Mouse (Mus musculus): ENCODE data around the gene Tmem161b. TPM values are rescaled to one million over a fixed set of nuclear protein-coding genes. Genes with fewer than 3 reads are reported as not detected.
"Not testable (repeated sequence)": the region's sequence is repeated elsewhere in the genome, so short reads cannot be mapped to it uniquely, and the experiment has no call there.

Gene Tmem161b
- 13.6 and 15.0 TPM in 2 replicates for polyA plus RNA-seq (2016; fragmentation: Nextera tagmentation; extraction: Ambion mirVana)

DNA sequence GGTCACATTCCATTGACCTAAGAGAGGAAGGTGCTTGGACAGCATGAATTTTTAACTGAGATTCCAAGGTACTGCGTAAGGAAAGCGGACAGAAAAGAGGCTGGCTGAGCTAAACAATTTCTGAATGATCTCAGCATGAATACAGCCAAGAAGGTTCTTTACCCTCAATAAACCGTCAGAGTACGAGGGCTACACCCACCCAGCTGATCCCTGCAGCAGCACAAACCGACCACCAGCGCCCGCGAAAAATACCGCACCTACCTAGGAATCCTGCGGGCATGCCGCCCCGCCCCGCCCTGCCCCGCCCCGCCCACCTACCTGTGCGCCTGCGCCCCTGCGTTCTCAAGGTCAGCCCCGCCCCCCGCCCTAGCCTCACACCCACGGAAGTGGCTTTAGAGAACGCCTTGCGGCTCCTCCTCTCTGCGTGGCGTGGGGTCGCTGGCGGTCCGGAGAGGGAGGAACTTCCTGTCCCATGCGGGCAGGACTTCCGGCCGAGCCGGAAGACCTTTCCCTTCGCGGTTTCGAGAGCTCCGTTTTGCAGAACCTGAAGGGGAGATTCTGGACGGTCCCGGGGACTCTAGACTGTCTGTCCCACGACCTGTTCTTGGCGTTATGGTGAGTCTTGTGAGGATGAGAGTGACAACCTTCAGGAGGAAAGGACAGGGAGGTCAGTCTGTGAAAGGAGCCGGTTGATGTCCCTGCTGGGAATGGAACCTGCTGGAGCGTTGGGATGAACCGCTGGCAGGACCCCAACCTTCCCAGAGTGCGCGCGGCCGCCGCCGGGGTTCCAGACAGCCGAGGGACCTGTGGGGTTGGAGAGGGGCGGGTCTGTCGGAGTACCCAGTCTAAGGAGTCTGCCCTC lies at the start of gene Tmem161b:
TSS of gene Tmem161b (plus strand) at position 477 of the 862 bp plus-strand sequence.
- peaks cover 8% of the 10 kb centered on the region for H3K4me1 ChIP-seq (replicated peaks)
- peak within 1 kb of the TSS; percentile 74 for H3K27ac ChIP-seq
- H3K4me2 ChIP-seq = peak within 1 kb of the TSS; percentile 87
- no peaks in the 10 kb centered on the region for H3K9me3 ChIP-seq
- no peaks in the 10 kb centered on the region for H3K27me3 ChIP-seq
- peak within 1 kb of the TSS; percentile 78 for H3K4me3 ChIP-seq (replicated peaks)
- H3K36me3 ChIP-seq = no peaks in the 10 kb centered on the region
- peak; percentile 99 for ATAC-seq (ENCODE audit: insufficient number of reproducible peaks, insufficient read depth, low FRiP score, low TSS enrichment, low read depth)
- WGBS = 2% methylated on average over 45 of the region's 52 CpGs
- peak within 1 kb of the TSS; percentile 80 for H3K9ac ChIP-seq (replicated peaks)

DNA sequence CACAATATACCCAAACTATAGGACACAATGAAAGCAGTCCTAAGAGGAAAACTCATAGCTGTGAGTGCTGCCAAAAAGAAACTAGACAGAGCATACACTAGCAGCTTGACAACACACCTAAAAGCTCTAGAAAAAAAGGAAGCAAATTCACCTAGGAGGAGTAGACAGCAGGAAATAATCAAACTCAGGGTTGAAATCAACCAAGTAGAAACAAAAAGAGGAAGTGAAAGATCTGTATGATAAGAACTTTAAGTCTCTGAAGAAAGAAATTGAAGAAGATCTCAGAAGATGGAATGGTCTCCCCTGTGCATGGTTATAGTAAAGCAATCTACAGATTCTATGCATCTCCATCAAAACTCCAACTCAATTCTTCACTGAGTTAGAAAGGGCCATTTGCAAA lies 36.3 kb upstream of the Tmem161b start:
- ATAC-seq (ENCODE audit: insufficient number of reproducible peaks, insufficient read depth, low FRiP score, low TSS enrichment, low read depth); H3K4me1 ChIP-seq (replicated peaks); H3K4me3 ChIP-seq (replicated peaks); H3K27ac ChIP-seq; H3K9ac ChIP-seq (replicated peaks); H3K9me3 ChIP-seq; H3K4me2 ChIP-seq; H3K27me3 ChIP-seq; H3K36me3 ChIP-seq: not testable (repeated sequence)

DNA sequence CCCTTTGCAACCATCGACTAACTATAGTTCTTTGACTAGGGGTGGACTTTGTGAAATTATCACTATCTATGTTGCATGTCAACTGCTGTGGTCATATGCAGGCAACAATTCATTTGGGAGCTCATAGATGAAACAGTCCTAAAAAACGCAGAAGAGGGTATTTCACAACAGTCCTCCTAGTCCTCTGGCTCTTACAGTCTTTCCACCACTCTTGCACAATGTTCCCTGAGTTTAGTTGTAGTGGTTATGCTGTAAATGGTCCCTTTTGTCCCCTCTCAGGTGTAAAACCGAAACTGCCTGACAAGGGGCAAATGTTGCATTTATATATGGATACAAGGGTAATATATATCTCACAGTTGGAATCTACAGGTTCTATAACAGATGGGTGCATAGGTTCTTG lies 29.4 kb upstream of the Tmem161b start:
- H3K27me3 ChIP-seq = no peaks in the 10 kb centered on the region
- 80% methylated on average over 3 of the region's 3 CpGs for WGBS
- H3K27ac ChIP-seq = no peak overlapping the region
- no peak for ATAC-seq (ENCODE audit: insufficient number of reproducible peaks, insufficient read depth, low FRiP score, low TSS enrichment, low read depth)
- H3K4me2 ChIP-seq = no peak overlapping the region
- no peaks in the 10 kb centered on the region for H3K9me3 ChIP-seq
- H3K4me1 ChIP-seq (replicated peaks) = no peaks in the 10 kb centered on the region
- H3K9ac ChIP-seq (replicated peaks) = no peak overlapping the region
- no peak overlapping the region for H3K4me3 ChIP-seq (replicated peaks)
- no peaks in the 10 kb centered on the region for H3K36me3 ChIP-seq

DNA sequence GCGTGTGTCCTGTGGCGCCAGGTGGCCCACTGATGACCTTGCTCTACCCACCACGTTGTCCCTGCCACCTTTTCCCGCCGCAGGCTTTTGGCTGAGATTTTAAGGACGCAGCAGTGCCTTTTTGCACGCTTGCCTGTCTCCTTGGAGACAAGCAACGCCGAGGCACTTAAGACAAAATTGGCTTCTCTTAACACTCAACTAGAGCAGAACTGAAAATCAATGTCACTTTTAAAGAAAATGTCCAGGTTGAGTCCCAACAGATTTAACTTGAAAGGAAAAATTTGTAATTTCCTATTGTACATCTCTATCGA lies 541 bp downstream of the Tmem161b start:
- WGBS = 3% methylated on average over 10 of the region's 10 CpGs
- peaks cover 8% of the 10 kb centered on the region for H3K4me1 ChIP-seq (replicated peaks)
- peak overlapping the region; percentile 80 for H3K9ac ChIP-seq (replicated peaks)
- H3K4me3 ChIP-seq (replicated peaks) = peak overlapping the region; percentile 78
- peak overlapping the region; percentile 74 for H3K27ac ChIP-seq
- peaks cover 2% of the 10 kb centered on the region; the same call in 1 of the 2 replicates for H3K36me3 ChIP-seq
- ATAC-seq (ENCODE audit: insufficient number of reproducible peaks, insufficient read depth, low FRiP score, low TSS enrichment, low read depth) = no peak
- H3K9me3 ChIP-seq = no peaks in the 10 kb centered on the region
- H3K27me3 ChIP-seq = no peaks in the 10 kb centered on the region
- H3K4me2 ChIP-seq = peak overlapping the region; percentile 87

DNA sequence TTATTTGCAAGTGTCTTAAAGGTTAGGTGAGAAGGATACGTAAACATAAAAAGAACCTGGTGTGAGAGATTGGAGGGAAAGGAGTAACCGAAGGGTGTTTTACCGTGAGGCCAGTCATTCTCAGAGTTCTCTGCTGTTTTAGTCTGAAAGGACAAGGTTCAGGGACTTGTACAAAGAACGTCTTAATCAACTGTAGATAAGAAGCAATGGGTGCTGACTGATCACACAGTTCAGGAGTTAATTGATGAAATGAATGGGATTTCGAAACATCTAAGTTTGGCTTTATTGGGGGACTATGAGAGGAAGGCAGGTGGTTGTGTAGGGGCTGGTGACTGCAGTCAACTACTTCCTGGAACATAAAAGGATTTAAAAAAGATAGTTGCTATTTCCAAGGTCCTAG lies 922 bp downstream of the Tmem161b start:
- 56% methylated on average over 5 of the region's 5 CpGs for WGBS
- Histone ChIP-seq H3K27ac (no peak overlapping the region), H3K4me3 (replicated peaks) (peak overlapping the region; percentile 78), H3K4me2 (peak overlapping the region; percentile 87), H3K9ac (replicated peaks) (peak overlapping the region; percentile 80), H3K4me1 (replicated peaks) (peaks cover 8% of the 10 kb centered on the region), H3K27me3 (no peaks in the 10 kb centered on the region), H3K36me3 (peaks cover 5% of the 10 kb centered on the region; the same call in 1 of the 2 replicates), H3K9me3 (no peaks in the 10 kb centered on the region)
- no peak for ATAC-seq (ENCODE audit: insufficient number of reproducible peaks, insufficient read depth, low FRiP score, low TSS enrichment, low read depth)

DNA sequence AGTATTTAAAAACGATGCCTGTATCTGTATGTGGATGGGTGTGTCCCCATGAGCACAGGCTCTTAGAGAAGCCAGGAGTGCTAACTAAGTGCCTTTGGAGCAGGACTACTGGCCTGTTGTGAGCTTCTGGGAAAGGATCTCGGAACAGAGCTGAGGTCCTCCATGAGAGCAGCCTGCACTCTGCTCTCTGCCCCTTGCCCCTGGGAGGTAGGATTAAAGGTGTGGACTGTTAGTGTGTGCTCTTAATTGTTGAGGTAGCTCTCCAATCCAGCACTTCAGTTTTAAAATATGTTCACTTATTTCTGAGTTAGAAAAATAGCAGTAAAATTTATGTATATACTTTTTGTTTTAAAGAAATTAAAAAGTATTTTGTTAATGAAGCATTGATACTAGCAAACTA lies 11.9 kb downstream of the Tmem161b start:
- no peak overlapping the region for H3K9ac ChIP-seq (replicated peaks)
- peaks cover 25% of the 10 kb centered on the region for H3K36me3 ChIP-seq
- no peak overlapping the region for H3K4me2 ChIP-seq
- no peak overlapping the region for H3K27ac ChIP-seq
- no peak overlapping the region for H3K4me3 ChIP-seq (replicated peaks)
- no peaks in the 10 kb centered on the region for H3K4me1 ChIP-seq (replicated peaks)
- WGBS = 88% methylated on average over 2 of the region's 2 CpGs
- no peaks in the 10 kb centered on the region for H3K27me3 ChIP-seq
- no peak for ATAC-seq (ENCODE audit: insufficient number of reproducible peaks, insufficient read depth, low FRiP score, low TSS enrichment, low read depth)
- H3K9me3 ChIP-seq = peaks cover 23% of the 10 kb centered on the region

DNA sequence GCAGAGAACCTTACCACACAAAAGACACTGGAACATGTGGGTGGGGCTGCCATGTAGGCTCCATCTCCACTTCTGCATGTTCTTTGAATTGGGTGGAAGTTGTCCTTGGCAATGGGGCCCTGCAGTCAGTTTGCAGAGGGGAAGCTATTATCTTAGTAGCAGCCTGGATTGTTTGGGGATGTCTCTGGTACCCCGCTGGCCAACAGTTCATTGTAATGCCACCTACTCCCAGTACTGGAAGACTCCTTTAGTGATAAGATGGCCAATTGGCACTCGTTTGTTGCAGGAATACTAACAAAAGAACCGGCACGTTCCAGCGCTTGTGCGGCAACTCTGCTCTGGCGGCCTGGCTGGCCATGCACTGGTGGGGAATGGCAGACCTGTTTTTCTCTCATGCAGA lies 14.7 kb downstream of the Tmem161b start:
- Histone ChIP-seq H3K9ac (replicated peaks) (no peak overlapping the region), H3K4me2 (no peak overlapping the region), H3K4me3 (replicated peaks) (no peak overlapping the region), H3K27me3 (no peaks in the 10 kb centered on the region), H3K27ac (no peak overlapping the region), H3K9me3 (peaks cover 23% of the 10 kb centered on the region), H3K4me1 (replicated peaks) (no peaks in the 10 kb centered on the region), H3K36me3 (peaks cover 22% of the 10 kb centered on the region)
- 95% methylated on average over 7 of the region's 7 CpGs for WGBS
- ATAC-seq (ENCODE audit: insufficient number of reproducible peaks, insufficient read depth, low FRiP score, low TSS enrichment, low read depth) = no peak

DNA sequence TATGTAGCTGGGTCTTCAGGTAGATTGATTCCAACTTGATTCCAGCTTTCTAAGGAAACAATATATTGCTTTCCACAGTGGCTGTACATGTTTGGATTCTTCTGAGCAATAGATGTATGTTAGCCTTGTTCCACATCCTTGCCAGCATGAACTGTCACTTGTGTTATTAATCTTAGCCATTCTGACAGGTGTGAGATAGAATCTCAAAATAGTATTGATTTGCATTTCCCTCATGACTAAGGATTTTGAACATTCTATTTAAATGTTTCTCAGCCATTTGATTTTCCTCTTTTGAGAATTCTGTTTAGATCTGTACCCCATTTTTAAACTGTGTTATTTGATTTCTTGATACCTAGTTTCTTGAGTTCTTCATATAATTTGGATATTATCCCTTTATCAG lies 16.1 kb downstream of the Tmem161b start:
- Histone ChIP-seq H3K9ac (replicated peaks) (no peak overlapping the region), H3K27ac (no peak overlapping the region), H3K9me3 (peaks cover 23% of the 10 kb centered on the region), H3K4me3 (replicated peaks) (no peak overlapping the region), H3K4me1 (replicated peaks) (no peaks in the 10 kb centered on the region), H3K27me3 (no peaks in the 10 kb centered on the region), H3K4me2 (no peak overlapping the region), H3K36me3 (peaks cover 22% of the 10 kb centered on the region)
- ATAC-seq (ENCODE audit: insufficient number of reproducible peaks, insufficient read depth, low FRiP score, low TSS enrichment, low read depth) = no peak

DNA sequence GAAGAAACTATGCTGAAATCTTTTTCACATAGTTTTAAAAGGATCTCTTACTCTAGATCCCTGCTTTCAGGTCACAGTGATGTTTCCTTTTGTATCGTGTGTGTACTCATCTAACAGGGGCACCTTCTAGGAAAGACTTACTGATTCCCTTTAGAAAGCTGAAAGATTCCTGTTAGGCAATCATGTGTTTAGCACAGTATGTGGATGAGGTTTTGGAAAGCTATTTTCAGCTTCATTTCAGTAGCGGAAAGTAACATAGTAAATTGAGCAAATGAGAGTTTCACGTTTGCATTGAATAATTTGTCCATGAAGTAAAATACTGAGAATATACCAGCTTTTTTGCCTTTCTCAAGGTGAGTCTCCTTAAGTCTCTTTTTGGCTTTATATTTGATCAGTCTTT lies 26.0 kb downstream of the Tmem161b start:
- H3K4me3 ChIP-seq (replicated peaks) = no peak overlapping the region
- H3K9ac ChIP-seq (replicated peaks) = no peak overlapping the region
- H3K4me2 ChIP-seq = no peak overlapping the region
- no peaks in the 10 kb centered on the region for H3K9me3 ChIP-seq
- ATAC-seq (ENCODE audit: insufficient number of reproducible peaks, insufficient read depth, low FRiP score, low TSS enrichment, low read depth) = no peak
- H3K27ac ChIP-seq = no peak overlapping the region
- 0 out of 2 replicates have a peak, but pooled peaks cover 3% of the 10 kb centered on the region for H3K36me3 ChIP-seq
- no peaks in the 10 kb centered on the region for H3K4me1 ChIP-seq (replicated peaks)
- no peaks in the 10 kb centered on the region for H3K27me3 ChIP-seq
- WGBS = 87% methylated on average over 3 of the region's 3 CpGs

DNA sequence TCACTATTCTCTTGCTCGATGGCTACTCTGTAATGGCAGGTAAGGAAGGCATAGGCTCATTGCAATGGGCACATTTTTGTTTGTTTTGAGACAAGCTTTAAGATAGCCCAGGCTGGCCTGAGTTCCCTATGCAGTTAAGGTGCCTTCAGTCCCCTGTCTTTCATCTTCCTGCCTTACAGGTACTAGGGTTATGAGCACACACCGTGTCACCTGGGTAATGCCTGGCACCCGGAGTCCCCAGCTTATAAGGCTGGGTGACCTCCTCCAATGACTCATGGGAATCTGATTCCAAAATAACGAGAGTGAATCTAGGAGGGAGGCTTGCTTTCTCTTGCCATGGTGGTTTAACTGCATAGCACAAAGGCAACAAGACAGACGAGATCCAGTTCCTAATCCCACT lies 29.2 kb downstream of the Tmem161b start:
- H3K4me3 ChIP-seq (replicated peaks) = no peak overlapping the region
- H3K9ac ChIP-seq (replicated peaks) = no peak overlapping the region
- H3K27me3 ChIP-seq = no peaks in the 10 kb centered on the region
- no peak overlapping the region for H3K27ac ChIP-seq
- WGBS = 82% methylated on average over 5 of the region's 5 CpGs
- no peaks in the 10 kb centered on the region for H3K4me1 ChIP-seq (replicated peaks)
- ATAC-seq (ENCODE audit: insufficient number of reproducible peaks, insufficient read depth, low FRiP score, low TSS enrichment, low read depth) = no peak
- 0 out of 2 replicates have a peak, but pooled peaks cover 3% of the 10 kb centered on the region for H3K36me3 ChIP-seq
- no peaks in the 10 kb centered on the region for H3K9me3 ChIP-seq
- H3K4me2 ChIP-seq = no peak overlapping the region

DNA sequence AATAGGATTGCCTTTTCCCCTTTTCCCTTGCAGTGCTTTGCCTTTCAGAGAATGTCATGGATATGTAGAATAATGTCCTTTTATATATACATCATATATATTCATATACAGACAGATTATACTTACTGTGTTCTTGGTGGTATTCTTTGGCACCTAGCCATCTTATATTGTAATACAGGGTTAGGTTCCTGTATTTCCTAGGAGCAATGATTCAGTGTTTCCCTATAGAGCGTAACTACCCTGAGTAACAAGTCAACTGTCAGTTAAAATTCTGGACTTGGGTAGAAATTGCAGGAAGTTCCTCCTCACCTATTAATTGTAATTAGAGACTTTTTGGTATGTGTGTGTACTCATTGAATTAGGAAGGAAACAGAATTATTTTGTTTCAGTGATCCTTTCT lies 33.0 kb downstream of the Tmem161b start:
- Histone ChIP-seq H3K4me3 (replicated peaks) (no peak overlapping the region), H3K27me3 (no peaks in the 10 kb centered on the region), H3K4me1 (replicated peaks) (no peaks in the 10 kb centered on the region), H3K27ac (no peak overlapping the region), H3K9me3 (no peaks in the 10 kb centered on the region), H3K36me3 (peaks cover 8% of the 10 kb centered on the region; the same call in 1 of the 2 replicates), H3K9ac (replicated peaks) (no peak overlapping the region), H3K4me2 (no peak overlapping the region)
- WGBS = 89% methylated on average over 1 of the region's 1 CpGs
- no peak for ATAC-seq (ENCODE audit: insufficient number of reproducible peaks, insufficient read depth, low FRiP score, low TSS enrichment, low read depth)

DNA sequence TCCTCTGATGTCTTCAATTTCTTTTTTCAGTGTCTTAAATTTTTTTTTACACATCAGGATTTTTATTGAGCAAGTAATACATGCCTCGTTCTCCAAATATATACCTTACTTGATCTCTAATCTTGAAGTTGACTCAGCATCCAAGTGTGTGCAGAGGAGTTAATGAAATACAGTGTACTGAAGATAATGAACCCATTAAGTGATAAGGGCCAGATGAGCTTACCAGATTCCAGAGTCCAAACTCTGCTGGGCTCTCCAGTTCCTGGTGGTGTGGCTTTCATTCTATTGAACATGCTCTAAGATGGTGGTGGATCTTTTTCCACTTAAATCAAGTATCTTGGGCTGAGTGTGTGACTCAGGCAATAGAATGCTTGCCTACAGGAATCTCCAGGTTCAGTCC lies 42.3 kb downstream of the Tmem161b start:
- H3K27me3 ChIP-seq; ATAC-seq (ENCODE audit: insufficient number of reproducible peaks, insufficient read depth, low FRiP score, low TSS enrichment, low read depth); H3K27ac ChIP-seq; H3K4me3 ChIP-seq (replicated peaks); H3K9me3 ChIP-seq; H3K4me2 ChIP-seq; H3K4me1 ChIP-seq (replicated peaks); H3K9ac ChIP-seq (replicated peaks): not testable (repeated sequence)
- peaks cover 26% of the 10 kb centered on the region for H3K36me3 ChIP-seq
- WGBS = 98% methylated on average over 1 of the region's 1 CpGs
